Mouse (Mus musculus) lung, postnatal 0 days (tissue): Measurements from ENCODE around the gene Stim1. TPM values are rescaled to one million over a fixed set of nuclear protein-coding genes. Genes with fewer than 3 reads are reported as not detected.

ENCODE experiments used
- ATAC-seq: fragments of 200-750 bp; cut with Nextera tagmentation; 2 replicates; pipeline ENCODE4 v1.8.0; 2017; ENCODE audit warnings: moderate library complexity
- DNase-seq: peaks from one replicate; pipeline ENCODE4 v3.0.0-alpha.2; 2016; ENCODE audit warnings: low spot score
- H3K27ac ChIP-seq: fragments of 300-500 bp; sonication (generic); 2 replicates; pipeline ENCODE4 v1.5.1; 2014; ENCODE audit warnings: antibody characterized with exemption, mild to moderate bottlenecking, low read length, mixed read lengths
- H3K27me3 ChIP-seq: fragments of 300-500 bp; sonication (generic); replicated peaks from 2 replicates; pipeline ENCODE4 v1.6.1; 2014; ENCODE audit warnings: low read length, mixed read lengths; ENCODE audit not compliant: insufficient read depth
- H3K36me3 ChIP-seq: fragments of 300-500 bp; sonication (generic); 2 replicates; pipeline ENCODE4 v1.6.1; 2014; ENCODE audit warnings: low read length, mixed read lengths; ENCODE audit not compliant: insufficient read depth
- H3K4me1 ChIP-seq: fragments of 300-500 bp; sonication (generic); 2 replicates; pipeline ENCODE4 v1.6.1; 2014; ENCODE audit warnings: antibody characterized with exemption, low read depth, low read length, mixed read lengths; ENCODE audit not compliant: insufficient read depth
- H3K4me2 ChIP-seq: fragments of 300-500 bp; sonication (generic); replicated peaks from 2 replicates; pipeline ENCODE4 v1.6.1; 2014; ENCODE audit warnings: low read depth, mild to moderate bottlenecking, low read length, moderate library complexity, mixed read lengths
- H3K4me3 ChIP-seq: fragments of 300-500 bp; sonication (generic); 2 replicates; pipeline ENCODE4 v1.5.1; 2014; ENCODE audit warnings: low read depth, low read length
- H3K9ac ChIP-seq: fragments of 300-500 bp; sonication (generic); replicated peaks from 2 replicates; pipeline ENCODE4 v1.6.1; 2014; ENCODE audit warnings: low read depth, mild to moderate bottlenecking
- H3K9me3 ChIP-seq: fragments of 300-500 bp; sonication (generic); 2 replicates; pipeline ENCODE4 v1.6.1; 2016; ENCODE audit warnings: low read length, mixed read lengths
- CTCF ChIP-seq: IDR thresholded peaks from 2 replicates; pipeline ENCODE4 v1.5.1; 2016; ENCODE audit warnings: antibody characterized with exemption, mild to moderate bottlenecking
- EP300 ChIP-seq: IDR thresholded peaks from 2 replicates; pipeline ENCODE4 v1.6.1; 2016; ENCODE audit warnings: antibody characterized with exemption, mild to moderate bottlenecking, control low read depth
- WGBS: fragments of 180-500 bp; shearing (Covaris S2); extraction: QIAGEN DNeasy Blood & Tissue Kit; methylation state at CpG from one replicate; pipeline ENCODE4 v1.1.7; 2014; 5-methylcytosine and 5-hydroxymethylcytosine counted together
- polyA plus RNA-seq: library from polyadenylated mRNA; unstranded; fragments of >200 nt; fragmentation: Nextera tagmentation; extraction: Ambion mirVana; gene quantifications from 2 replicates; pipeline ENCODE4 v1.2.1, GENCODE M21; 2015

Gene Stim1
- polyA plus RNA-seq, 1 experiment from 2014 or later, result 18.6 TPM

- no peaks in the 10 kb centered on the region for H3K36me3 ChIP-seq
- no peak for ATAC-seq
- TF ChIP-seq EP300 (no peak), CTCF (no peak)
Observed at GRCm38 (mm10) chr7:102302471-102302870, 34.9 kb downstream of the Stim1 start.

DNA sequence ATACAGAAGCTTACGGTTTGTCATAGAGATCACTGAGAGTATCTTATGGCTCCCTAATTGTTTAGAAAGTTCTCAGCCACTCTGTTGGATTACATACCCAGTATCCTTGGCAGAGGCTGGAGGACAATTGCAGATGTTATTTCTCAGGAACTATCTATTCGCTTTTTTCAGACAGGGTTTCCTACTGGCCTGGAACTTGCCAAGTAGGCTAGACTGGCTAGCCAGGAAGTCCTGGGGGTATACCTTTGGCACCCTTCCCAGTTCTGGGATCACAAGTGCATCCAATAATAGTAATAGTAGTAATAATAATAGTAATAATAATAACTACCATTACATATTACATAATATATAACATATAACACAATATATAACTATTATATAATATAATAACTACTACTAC is 38.0 kb downstream of the Stim1 start:
- no peak overlapping the region for H3K27ac ChIP-seq
- H3K36me3 ChIP-seq, result no peaks in the 10 kb centered on the region
- no peaks in the 10 kb centered on the region for H3K27me3 ChIP-seq
- no peaks in the 10 kb centered on the region for H3K9me3 ChIP-seq
- H3K4me2 ChIP-seq, result no peak overlapping the region
- WGBS, result 60% methylated on average over 2 of the region's 2 CpGs
- no peak for TF ChIP-seq CTCF
- no peak for TF ChIP-seq EP300
- H3K4me3 ChIP-seq, result no peak overlapping the region
- H3K4me1 ChIP-seq, result no peaks in the 10 kb centered on the region; the same call in 1 of the 2 replicates
- ATAC-seq (no peak), DNase-seq (no peak)
- no peak overlapping the region for H3K9ac ChIP-seq

More at GRCm38 (mm10) chr7:102302471-102302870, 34.9 kb downstream of the Stim1 start:
- DNase-seq, result no peak
- Histone ChIP-seq H3K27me3 (no peaks in the 10 kb centered on the region), H3K27ac (no peak overlapping the region), H3K9me3 (no peaks in the 10 kb centered on the region), H3K4me2 (no peak overlapping the region), H3K4me1 (no peaks in the 10 kb centered on the region; the same call in 1 of the 2 replicates), H3K9ac (no peak overlapping the region), H3K4me3 (no peak overlapping the region)
- 86% methylated on average over 4 of the region's 4 CpGs for WGBS

DNA sequence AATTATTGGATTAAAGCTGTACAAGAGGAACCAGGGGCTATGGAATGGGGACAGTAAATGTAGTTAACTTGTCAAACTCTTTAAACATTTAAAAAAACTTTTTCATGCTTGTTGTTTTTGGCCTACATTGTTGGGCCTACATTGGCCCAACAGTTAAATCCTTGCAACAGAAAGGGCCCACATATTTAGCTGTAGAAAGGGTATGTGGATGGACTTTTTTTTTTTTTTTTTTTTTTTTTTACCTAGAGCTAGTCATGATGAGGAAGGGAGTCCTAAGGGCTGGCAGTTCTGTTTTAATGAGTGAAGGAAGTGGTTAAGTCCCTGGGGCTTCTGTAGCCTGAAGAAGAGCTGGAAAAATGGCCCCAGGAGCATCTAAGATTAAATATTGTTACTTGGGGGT is 42.7 kb downstream of the Stim1 start:
- TF ChIP-seq EP300 (no peak), CTCF (no peak)
- ATAC-seq, result no peak

GRCm38 (mm10) chr7:102310821-102311220 is 43.2 kb downstream of the Stim1 start:
- no peak for DNase-seq
- H3K27ac ChIP-seq, result no peak overlapping the region
- no peaks in the 10 kb centered on the region for H3K36me3 ChIP-seq
- no peak for TF ChIP-seq CTCF
- no peak for TF ChIP-seq EP300
- ATAC-seq, result no peak
- H3K4me1 ChIP-seq, result no peaks in the 10 kb centered on the region
- no peak overlapping the region for H3K4me2 ChIP-seq
- H3K9ac ChIP-seq, result no peak overlapping the region
- H3K27me3 ChIP-seq, result no peaks in the 10 kb centered on the region
- H3K4me3 ChIP-seq, result no peak overlapping the region
- WGBS, result 88% methylated on average over 5 of the region's 5 CpGs
- no peaks in the 10 kb centered on the region for H3K9me3 ChIP-seq

More for the DNA sequence above, 42.7 kb downstream of the Stim1 start:
- Histone ChIP-seq H3K27me3 (no peaks in the 10 kb centered on the region), H3K9me3 (no peaks in the 10 kb centered on the region), H3K4me1 (no peaks in the 10 kb centered on the region), H3K4me3 (no peak overlapping the region), H3K27ac (no peak overlapping the region), H3K4me2 (no peak overlapping the region), H3K36me3 (no peaks in the 10 kb centered on the region), H3K9ac (no peak overlapping the region)
- no peak for DNase-seq

DNA sequence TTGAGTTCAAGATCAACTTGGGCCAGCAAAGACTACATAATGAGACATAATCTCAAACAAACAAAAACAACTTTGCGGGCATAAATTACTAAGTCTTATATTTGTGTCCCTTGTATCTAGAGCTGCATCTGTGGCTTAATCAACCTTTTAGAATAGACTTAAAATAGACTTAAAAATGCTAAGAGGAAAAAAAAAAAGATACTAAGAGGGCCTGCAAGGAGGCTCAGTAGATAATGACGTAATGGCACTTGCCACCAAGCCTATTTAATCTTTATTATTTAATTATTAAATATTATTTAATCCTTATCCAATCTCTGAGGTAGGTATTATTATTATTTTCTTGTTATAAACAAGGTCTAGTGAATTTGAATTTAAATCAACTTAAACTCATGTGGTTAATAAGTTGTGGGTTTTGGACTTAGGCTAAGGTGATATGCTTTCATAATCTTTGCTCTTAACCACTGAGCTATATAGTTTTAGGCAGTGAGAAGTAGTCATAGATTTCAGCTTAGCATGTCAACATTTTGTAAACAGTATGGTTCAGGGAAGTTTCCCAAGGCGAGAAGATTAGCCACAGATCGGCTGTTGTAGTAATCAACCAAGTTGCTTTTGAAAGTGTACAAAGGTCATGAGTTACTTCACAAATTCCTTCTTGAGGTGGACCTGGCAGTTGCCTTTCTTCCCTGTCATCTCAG is 45.4 kb downstream of the Stim1 start:
- WGBS, result 66% methylated on average over 4 of the region's 4 CpGs
- no peak overlapping the region for H3K4me3 ChIP-seq
- no peaks in the 10 kb centered on the region for H3K4me1 ChIP-seq
- no peak overlapping the region for H3K9ac ChIP-seq
- H3K27ac ChIP-seq, result no peak overlapping the region
- H3K36me3 ChIP-seq, result no peaks in the 10 kb centered on the region
- no peak for ATAC-seq
- no peaks in the 10 kb centered on the region for H3K9me3 ChIP-seq
- H3K27me3 ChIP-seq, result no peaks in the 10 kb centered on the region
- peak; percentile 49 for DNase-seq
- H3K4me2 ChIP-seq, result no peak overlapping the region
- TF ChIP-seq CTCF, result no peak
- TF ChIP-seq EP300, result no peak

- no peak for TF ChIP-seq EP300
- no peak for TF ChIP-seq CTCF
- no peaks in the 10 kb centered on the region for H3K4me1 ChIP-seq
- H3K27me3 ChIP-seq, result no peaks in the 10 kb centered on the region
- 56% methylated on average over 2 of the region's 2 CpGs for WGBS
- no peak overlapping the region for H3K4me3 ChIP-seq
- H3K9me3 ChIP-seq, result no peaks in the 10 kb centered on the region
- H3K9ac ChIP-seq, result no peak overlapping the region
- H3K27ac ChIP-seq, result no peak overlapping the region
- ATAC-seq (no peak), DNase-seq (no peak)
- no peak overlapping the region for H3K4me2 ChIP-seq
- H3K36me3 ChIP-seq, result no peaks in the 10 kb centered on the region
Observed at GRCm38 (mm10) chr7:102313535-102313863, 45.9 kb downstream of the Stim1 start.

- DNase-seq (no peak), ATAC-seq (no peak)
- no peak overlapping the region for H3K9ac ChIP-seq
- no peaks in the 10 kb centered on the region for H3K36me3 ChIP-seq
- TF ChIP-seq EP300 (no peak), CTCF (no peak)
- no peaks in the 10 kb centered on the region for H3K9me3 ChIP-seq
- H3K27ac ChIP-seq, result no peak overlapping the region
- no peaks in the 10 kb centered on the region for H3K27me3 ChIP-seq
- 55% methylated on average over 1 of the region's 1 CpGs for WGBS
- no peak overlapping the region for H3K4me2 ChIP-seq
- H3K4me1 ChIP-seq, result no peaks in the 10 kb centered on the region
- H3K4me3 ChIP-seq, result no peak overlapping the region
Observed at GRCm38 (mm10) chr7:102314107-102314506, 46.5 kb downstream of the Stim1 start.
